Mouse (Mus musculus) lung, postnatal 0 days (tissue): ENCODE results near the gene Nckipsd. TPM values are rescaled to one million over a fixed set of nuclear protein-coding genes. Genes with fewer than 3 reads are reported as not detected.

Experiments used
- ATAC-seq: fragments of 200-750 bp; cut with Nextera tagmentation; 2 replicates; pipeline ENCODE4 v1.8.0; 2017; ENCODE audit warnings: moderate library complexity
- DNase-seq: peaks from one replicate; pipeline ENCODE4 v3.0.0-alpha.2; 2016; ENCODE audit warnings: low spot score
- H3K27ac ChIP-seq: fragments of 300-500 bp; sonication (generic); 2 replicates; pipeline ENCODE4 v1.5.1; 2014; ENCODE audit warnings: antibody characterized with exemption, mild to moderate bottlenecking, low read length, mixed read lengths
- H3K27me3 ChIP-seq: fragments of 300-500 bp; sonication (generic); replicated peaks from 2 replicates; pipeline ENCODE4 v1.6.1; 2014; ENCODE audit warnings: low read length, mixed read lengths; ENCODE audit not compliant: insufficient read depth
- H3K36me3 ChIP-seq: fragments of 300-500 bp; sonication (generic); 2 replicates; pipeline ENCODE4 v1.6.1; 2014; ENCODE audit warnings: low read length, mixed read lengths; ENCODE audit not compliant: insufficient read depth
- H3K4me1 ChIP-seq: fragments of 300-500 bp; sonication (generic); 2 replicates; pipeline ENCODE4 v1.6.1; 2014; ENCODE audit warnings: antibody characterized with exemption, low read depth, low read length, mixed read lengths; ENCODE audit not compliant: insufficient read depth
- H3K4me2 ChIP-seq: fragments of 300-500 bp; sonication (generic); replicated peaks from 2 replicates; pipeline ENCODE4 v1.6.1; 2014; ENCODE audit warnings: low read depth, mild to moderate bottlenecking, low read length, moderate library complexity, mixed read lengths
- H3K4me3 ChIP-seq: fragments of 300-500 bp; sonication (generic); 2 replicates; pipeline ENCODE4 v1.5.1; 2014; ENCODE audit warnings: low read depth, low read length
- H3K9ac ChIP-seq: fragments of 300-500 bp; sonication (generic); replicated peaks from 2 replicates; pipeline ENCODE4 v1.6.1; 2014; ENCODE audit warnings: low read depth, mild to moderate bottlenecking
- H3K9me3 ChIP-seq: fragments of 300-500 bp; sonication (generic); 2 replicates; pipeline ENCODE4 v1.6.1; 2016; ENCODE audit warnings: low read length, mixed read lengths
- CTCF ChIP-seq: IDR thresholded peaks from 2 replicates; pipeline ENCODE4 v1.5.1; 2016; ENCODE audit warnings: antibody characterized with exemption, mild to moderate bottlenecking
- EP300 ChIP-seq: IDR thresholded peaks from 2 replicates; pipeline ENCODE4 v1.6.1; 2016; ENCODE audit warnings: antibody characterized with exemption, mild to moderate bottlenecking, control low read depth
- WGBS: fragments of 180-500 bp; shearing (Covaris S2); extraction: QIAGEN DNeasy Blood & Tissue Kit; methylation state at CpG from one replicate; pipeline ENCODE4 v1.1.7; 2014; 5-methylcytosine and 5-hydroxymethylcytosine counted together
- polyA plus RNA-seq: library from polyadenylated mRNA; unstranded; fragments of >200 nt; fragmentation: Nextera tagmentation; extraction: Ambion mirVana; gene quantifications from 2 replicates; pipeline ENCODE4 v1.2.1, GENCODE M21; 2015

Nckipsd gene
- polyA plus RNA-seq, 1 experiment from 2014 or later, result 10.9 TPM

GRCm38 (mm10) chr9:108819495-108819894 is 11.3 kb downstream of the Nckipsd start:
- WGBS, result 56% methylated on average over 3 of the region's 3 CpGs
- no peak overlapping the region for H3K4me2 ChIP-seq
- peak; percentile 49 for DNase-seq

GRCm38 (mm10) chr9:108820077-108820476 is 11.9 kb downstream of the Nckipsd start:
- Histone ChIP-seq H3K4me1 (no peaks in the 10 kb centered on the region), H3K9me3 (no peaks in the 10 kb centered on the region), H3K27me3 (peaks cover 20% of the 10 kb centered on the region), H3K9ac (no peak overlapping the region), H3K4me3 (no peak overlapping the region), H3K36me3 (peaks cover 7% of the 10 kb centered on the region; the same call in 1 of the 2 replicates), H3K4me2 (no peak overlapping the region), H3K27ac (no peak overlapping the region)
- TF ChIP-seq EP300 (no peak), CTCF (no peak)
- DNase-seq (no peak), ATAC-seq (no peak)
- WGBS, result 63% methylated on average over 5 of the region's 5 CpGs

More at GRCm38 (mm10) chr9:108819495-108819894, 11.3 kb downstream of the Nckipsd start:
- TF ChIP-seq CTCF, result peak; percentile 81
- no peak for TF ChIP-seq EP300
- Histone ChIP-seq H3K36me3 (peaks cover 8% of the 10 kb centered on the region; the same call in 1 of the 2 replicates), H3K9ac (no peak overlapping the region), H3K27ac (no peak overlapping the region), H3K27me3 (peaks cover 15% of the 10 kb centered on the region; the same call in 1 of the 2 replicates), H3K4me1 (no peaks in the 10 kb centered on the region), H3K9me3 (no peaks in the 10 kb centered on the region), H3K4me3 (no peak overlapping the region)
- ATAC-seq, result peak; percentile 33; the same call in 1 of the 2 replicates

GRCm38 (mm10) chr9:108824144-108824685 is 16.0 kb downstream of the Nckipsd start:
- H3K27me3 ChIP-seq, result peaks cover 49% of the 10 kb centered on the region
- no peaks in the 10 kb centered on the region for H3K9me3 ChIP-seq
- WGBS, result 7% methylated on average over 25 of the region's 25 CpGs
- no peak overlapping the region for H3K4me2 ChIP-seq
- H3K36me3 ChIP-seq, result no peaks in the 10 kb centered on the region
- H3K4me1 ChIP-seq, result peaks cover 5% of the 10 kb centered on the region
- DNase-seq, result no peak
- no peak overlapping the region for H3K27ac ChIP-seq
- no peak for ATAC-seq
- H3K4me3 ChIP-seq, result no peak overlapping the region
- no peak for TF ChIP-seq EP300
- no peak for TF ChIP-seq CTCF
- no peak overlapping the region for H3K9ac ChIP-seq

- Histone ChIP-seq H3K27me3 (peaks cover 49% of the 10 kb centered on the region), H3K36me3 (no peaks in the 10 kb centered on the region), H3K9me3 (no peaks in the 10 kb centered on the region), H3K27ac (no peak overlapping the region), H3K4me3 (no peak overlapping the region), H3K4me2 (no peak overlapping the region), H3K4me1 (peaks cover 5% of the 10 kb centered on the region), H3K9ac (no peak overlapping the region)
- ATAC-seq, result no peak
- WGBS, result 2% methylated on average over 31 of the region's 31 CpGs
- no peak for TF ChIP-seq CTCF
- no peak for TF ChIP-seq EP300
- no peak for DNase-seq
Observed at GRCm38 (mm10) chr9:108824755-108825413, 16.7 kb downstream of the Nckipsd start.

GRCm38 (mm10) chr9:108825820-108826699 is 17.9 kb downstream of the Nckipsd start, which contains the start of gene Celsr3:
Celsr3 (plus strand) TSS chr9:108826320.
- Histone ChIP-seq H3K9me3 (no peaks in the 10 kb centered on the region), H3K9ac (no peak within 1 kb of the TSS), H3K36me3 (no peaks in the 10 kb centered on the region), H3K4me2 (peak within 1 kb of the TSS; percentile 63), H3K4me3 (peak within 1 kb of the TSS; percentile 31), H3K4me1 (peaks cover 5% of the 10 kb centered on the region), H3K27ac (no peak within 1 kb of the TSS), H3K27me3 (peaks cover 49% of the 10 kb centered on the region)
- WGBS, result 4% methylated on average over 49 of the region's 70 CpGs
- peak; percentile 62 for DNase-seq
- TF ChIP-seq CTCF (no peak), EP300 (no peak)
- peak; percentile 31; the same call in 1 of the 2 replicates for ATAC-seq
